Mouse (Mus musculus) liver, embryonic 14.5 days (tissue): Measurements from ENCODE around the gene Uba52.
A peak's percentile ranks its signal among the peaks of the same experiment; 100 is the strongest.

Source experiments
- CTCF ChIP-seq: IDR thresholded peaks from 2 replicates; pipeline ENCODE4 v1.5.1; 2016; ENCODE audit warnings: antibody characterized with exemption, low read depth, control low read depth
- EP300 ChIP-seq: IDR thresholded peaks from 2 replicates; pipeline ENCODE4 v1.6.1; 2016; ENCODE audit warnings: antibody characterized with exemption, low read depth

DNA sequence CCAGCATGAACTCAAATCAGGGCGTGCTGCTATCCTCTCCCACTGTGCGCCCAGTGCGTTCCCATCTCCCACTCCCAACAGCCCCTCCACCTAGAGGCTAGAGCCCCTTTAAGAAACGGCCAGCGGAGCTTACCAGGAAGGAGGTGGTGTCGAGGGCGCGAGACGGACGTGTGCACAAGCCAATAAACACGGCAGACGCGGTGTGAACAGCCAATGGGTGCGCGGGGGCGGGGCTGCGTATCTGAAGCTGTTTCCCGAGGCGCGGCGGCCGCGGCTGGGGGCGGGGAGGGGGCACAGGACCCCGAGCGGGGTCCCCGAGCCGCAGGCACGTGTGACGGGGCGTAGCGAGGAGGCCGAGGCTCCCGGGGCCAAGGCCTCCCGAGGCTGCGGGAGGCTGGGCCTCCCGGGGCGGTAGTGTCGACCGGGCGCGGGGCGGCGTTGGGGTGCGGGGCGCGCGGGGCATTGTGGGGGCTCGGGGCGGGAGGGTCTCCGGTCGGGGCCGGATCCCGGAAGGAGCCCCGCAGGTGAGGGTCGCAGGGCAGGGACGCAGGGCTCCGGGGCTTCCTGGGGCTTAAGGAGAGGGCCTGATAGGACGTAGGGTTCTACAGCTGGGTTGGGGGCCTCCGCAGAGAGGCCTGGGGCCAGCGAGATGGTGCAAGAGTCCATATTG lies 17.0 kb upstream of the Uba52 start, which contains the start of the genes Fkbp8 and Kxd1:
- TF ChIP-seq EP300 (peak; percentile 51; the same call in 1 of the 2 replicates), CTCF (peak; percentile 28; the same call in 1 of the 2 replicates)
